Mouse (Mus musculus) left cerebral cortex, postnatal 36 days (tissue): ENCODE results near the gene Gm13283. TPM values are rescaled to one million over a fixed set of nuclear protein-coding genes. Genes with fewer than 3 reads are reported as not detected.
"Not testable (repeated sequence)": the region's sequence is repeated elsewhere in the genome, so short reads cannot be mapped to it uniquely, and the experiment has no call there.

Experiments used
- DNase-seq, 2 experiments: peaks; one replicate each; pipeline ENCODE4 v3.0.0; 2021 to 2022; ENCODE audit warnings: low spot score in 2 of 2, mixed read lengths in 1 of 2
- intact Hi-C: fragments of 180-260 bp; cut with DNase I; formaldehyde crosslinking; loops from one replicate; pipeline ENCODE4 v1.15.1; 2025
- total RNA-seq, 2 experiments: library from RNA; stranded (reverse); gene quantifications; 2 replicates each; pipeline ENCODE4 v1.2.3; 2021

Gene Gm13283
- total RNA-seq, 2 experiments from 2014 or later = not detected

GRCm38 (mm10) chr4:88760431-88760830 lies 512 bp downstream of the Gm13283 start:
- peak; percentile 50 to 52 for DNase-seq
- intact Hi-C loops = not testable (repeated sequence)

DNA sequence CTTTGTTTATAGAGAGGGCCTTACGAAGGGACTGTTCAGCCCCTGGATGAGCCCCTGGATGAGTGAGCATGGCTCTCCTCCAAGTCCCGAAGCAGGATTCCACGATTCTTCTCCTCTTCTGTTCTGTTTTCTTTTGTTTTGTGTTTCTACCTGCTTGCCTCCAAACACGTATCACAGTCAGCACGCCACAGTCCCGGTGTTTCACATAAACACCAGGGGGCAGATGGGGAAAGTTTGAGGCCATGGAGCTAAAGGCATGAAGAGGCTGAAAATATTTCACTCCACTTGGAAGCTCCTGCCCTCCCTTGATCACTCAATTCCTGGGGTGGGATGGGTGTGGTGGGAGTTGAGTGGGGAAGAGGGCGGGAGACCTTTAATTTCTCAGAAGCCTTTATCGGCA lies 1.9 kb downstream of the Gm13283 start:
- DNase-seq = peak; percentile 62 to 68
- intact Hi-C loops = not testable (repeated sequence)

DNA sequence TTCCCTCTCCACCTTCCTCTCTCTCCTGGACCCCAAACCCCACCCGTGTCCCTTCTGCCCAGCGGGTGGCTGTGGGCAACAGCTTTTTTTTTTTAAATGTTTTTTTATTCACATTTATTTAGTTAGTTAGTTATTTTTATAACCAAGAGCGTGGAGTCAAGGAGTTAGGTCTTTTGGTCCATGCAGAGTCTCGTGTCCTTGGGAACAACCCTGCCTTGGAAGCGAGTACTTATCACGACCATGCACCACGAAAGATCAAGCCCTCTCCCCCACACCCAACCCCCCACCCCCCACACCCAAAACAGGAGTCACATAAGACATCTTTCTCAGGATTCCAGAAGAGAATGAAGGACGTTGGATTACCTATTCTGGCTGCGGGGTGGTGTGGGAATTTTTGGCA lies 2.4 kb downstream of the Gm13283 start:
- intact Hi-C loops, DNase-seq: not testable (repeated sequence)

GRCm38 (mm10) chr4:88763384-88764018 lies 3.6 kb downstream of the Gm13283 start:
- DNase-seq, intact Hi-C loops: not testable (repeated sequence)

DNA sequence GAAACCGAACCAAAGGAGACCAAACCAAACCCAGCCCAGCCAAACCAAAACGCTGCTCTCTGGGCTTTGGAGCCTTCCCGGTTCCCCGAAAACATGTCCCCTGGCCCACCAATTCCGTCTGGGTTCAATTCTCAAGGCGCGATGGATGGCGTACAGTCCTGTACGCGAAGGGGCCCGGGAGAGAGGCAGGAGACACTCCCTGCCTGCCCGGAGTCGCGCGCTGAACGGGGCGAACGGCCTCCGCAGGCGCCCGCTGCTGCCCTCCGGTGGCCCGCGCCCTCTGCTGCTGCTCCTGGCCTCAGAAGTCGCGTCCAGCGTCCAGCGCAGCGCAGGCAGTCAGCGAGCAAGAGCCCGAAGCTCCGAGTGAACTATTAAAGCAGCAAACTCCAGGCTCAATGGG lies 13.6 kb downstream of the Gm13283 start, which contains the start of gene Gm13290:
TSS of gene Gm13290 (plus strand) at position 301 of the 400 bp plus-strand sequence.
- DNase-seq, intact Hi-C loops: not testable (repeated sequence)

- intact Hi-C loops, DNase-seq: not testable (repeated sequence)
Measured at GRCm38 (mm10) chr4:88776622-88777021, 16.7 kb downstream of the Gm13283 start, which contains the start of gene Gm13289. TSS of gene Gm13289 (plus strand) at chr4:88776922.

GRCm38 (mm10) chr4:88779550-88779949 lies 19.6 kb downstream of the Gm13283 start, which contains the start of gene Gm13272:
TSS of gene Gm13272 (plus strand) at chr4:88779850.
- DNase-seq, intact Hi-C loops: not testable (repeated sequence)

DNA sequence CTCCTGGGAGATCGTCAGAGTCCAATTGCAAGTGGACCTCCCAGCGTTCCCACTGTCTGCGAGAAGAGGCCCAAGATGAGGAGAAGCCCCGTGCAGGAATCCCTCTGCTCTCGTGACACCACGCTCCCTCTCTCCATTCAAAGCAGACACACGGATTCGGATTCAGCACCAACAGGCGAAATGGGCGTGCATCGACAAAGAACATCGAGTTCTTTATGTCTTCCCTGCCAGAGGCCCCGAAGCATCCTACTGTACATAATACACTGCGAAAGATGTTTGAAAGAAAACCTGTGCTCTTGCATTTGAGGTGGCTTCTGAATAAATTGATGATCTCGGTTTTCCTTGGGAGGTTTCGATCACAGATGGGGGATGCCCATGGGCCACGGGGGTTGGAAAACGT lies 20.4 kb downstream of the Gm13283 start:
- intact Hi-C loops, DNase-seq: not testable (repeated sequence)

GRCm38 (mm10) chr4:88781831-88782230 lies 21.9 kb downstream of the Gm13283 start, which contains the start of gene Ifnz:
TSS of gene Ifnz (plus strand) at chr4:88782131.
- DNase-seq, intact Hi-C loops: not testable (repeated sequence)

DNA sequence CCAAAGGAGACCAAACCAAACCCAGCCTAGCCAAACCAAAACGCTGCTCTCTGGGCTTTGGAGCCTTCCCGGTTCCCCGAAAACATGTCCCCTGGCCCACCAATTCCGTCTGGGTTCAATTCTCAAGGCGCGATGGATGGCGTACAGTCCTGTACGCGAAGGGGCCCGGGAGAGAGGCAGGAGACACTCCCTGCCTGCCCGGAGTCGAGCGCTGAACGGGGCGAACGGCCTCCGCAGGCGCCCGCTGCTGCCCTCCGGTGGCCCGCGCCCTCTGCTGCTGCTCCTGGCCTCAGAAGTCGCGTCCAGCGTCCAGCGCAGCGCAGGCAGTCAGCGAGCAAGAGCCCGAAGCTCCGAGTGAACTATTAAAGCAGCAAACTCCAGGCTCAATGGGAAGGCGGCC lies 22.4 kb downstream of the Gm13283 start:
- intact Hi-C loops, DNase-seq: not testable (repeated sequence)

- intact Hi-C loops, DNase-seq: not testable (repeated sequence)
Measured at GRCm38 (mm10) chr4:88785409-88785808, 25.5 kb downstream of the Gm13283 start, which contains the start of gene Gm13276. TSS of gene Gm13276 (plus strand) at chr4:88785709.

GRCm38 (mm10) chr4:88788402-88788801 lies 28.5 kb downstream of the Gm13283 start, which contains the start of gene Gm13277:
TSS of gene Gm13277 (plus strand) at chr4:88788632.
- DNase-seq = peak; percentile 40 to 53
- intact Hi-C loops = not testable (repeated sequence)

DNA sequence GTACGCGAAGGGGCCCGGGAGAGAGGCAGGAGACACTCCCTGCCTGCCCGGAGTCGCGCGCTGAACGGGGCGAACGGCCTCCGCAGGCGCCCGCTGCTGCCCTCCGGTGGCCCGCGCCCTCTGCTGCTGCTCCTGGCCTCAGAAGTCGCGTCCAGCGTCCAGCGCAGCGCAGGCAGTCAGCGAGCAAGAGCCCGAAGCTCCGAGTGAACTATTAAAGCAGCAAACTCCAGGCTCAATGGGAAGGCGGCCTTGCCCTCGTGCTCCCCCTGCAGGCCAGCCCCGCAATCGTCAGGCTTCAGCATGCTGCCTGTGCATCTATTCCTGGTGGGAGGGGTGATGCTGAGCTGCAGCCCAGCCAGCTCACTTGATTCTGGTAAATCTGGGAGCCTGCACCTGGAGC lies 31.3 kb downstream of the Gm13283 start, which contains the start of gene Gm13278:
TSS of gene Gm13278 (plus strand) at position 301 of the 400 bp plus-strand sequence.
- intact Hi-C loops, DNase-seq: not testable (repeated sequence)

DNA sequence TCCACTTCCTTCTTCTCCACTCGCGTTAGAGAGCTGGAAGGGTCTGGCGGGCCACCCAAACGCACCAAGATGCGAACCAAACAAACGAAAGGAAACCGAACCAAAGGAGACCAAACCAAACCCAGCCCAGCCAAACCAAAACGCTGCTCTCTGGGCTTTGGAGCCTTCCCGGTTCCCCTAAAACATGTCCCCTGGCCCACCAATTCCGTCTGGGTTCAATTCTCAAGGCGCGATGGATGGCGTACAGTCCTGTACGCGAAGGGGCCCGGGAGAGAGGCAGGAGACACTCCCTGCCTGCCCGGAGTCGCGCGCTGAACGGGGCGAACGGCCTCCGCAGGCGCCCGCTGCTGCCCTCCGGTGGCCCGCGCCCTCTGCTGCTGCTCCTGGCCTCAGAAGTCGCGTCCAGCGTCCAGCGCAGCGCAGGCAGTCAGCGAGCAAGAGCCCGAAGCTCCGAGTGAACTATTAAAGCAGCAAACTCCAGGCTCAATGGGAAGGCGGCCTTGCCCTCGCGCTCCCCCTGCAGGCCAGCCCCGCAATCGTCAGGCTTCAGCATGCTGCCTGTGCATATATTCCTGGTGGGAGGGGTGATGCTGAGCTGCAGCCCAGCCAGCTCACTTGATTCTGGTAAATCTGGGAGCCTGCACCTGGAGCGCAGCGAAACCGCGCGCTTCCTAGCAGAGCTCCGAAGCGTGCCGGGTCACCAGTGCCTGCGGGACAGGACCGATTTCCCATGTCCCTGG lies 34.2 kb downstream of the Gm13283 start, which contains the start of gene Gm13275:
TSS of gene Gm13275 (plus strand) at position 552 of the 740 bp plus-strand sequence.
- DNase-seq = peak; percentile 57 to 59
- intact Hi-C loops = not testable (repeated sequence)

GRCm38 (mm10) chr4:88797097-88797496 lies 37.2 kb downstream of the Gm13283 start, which contains the start of gene Gm13279:
TSS of gene Gm13279 (plus strand) at chr4:88797397.
- intact Hi-C loops, DNase-seq: not testable (repeated sequence)

DNA sequence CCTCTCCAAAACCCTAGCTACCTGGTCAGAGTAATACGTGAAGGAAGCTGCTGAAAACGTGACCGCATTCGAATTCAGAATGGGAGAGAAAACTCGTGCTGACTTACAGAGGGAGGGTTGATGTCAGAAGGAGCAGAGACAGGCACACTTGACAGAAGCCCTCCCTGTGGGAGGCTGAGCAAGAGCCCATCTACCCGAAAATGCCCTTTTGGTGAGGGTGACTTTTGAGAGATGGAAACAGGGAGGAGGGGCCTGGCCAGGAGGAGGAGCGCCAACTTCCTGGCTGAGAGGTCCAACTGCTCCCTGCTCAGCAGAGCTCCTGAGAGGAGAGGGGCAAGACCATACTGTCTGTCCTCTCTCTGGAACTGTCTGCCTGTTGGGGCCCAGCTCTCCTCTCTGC lies 39.4 kb downstream of the Gm13283 start, which contains the start of gene Gm13285:
TSS of gene Gm13285 (plus strand) at position 301 of the 400 bp plus-strand sequence.
- DNase-seq, intact Hi-C loops: not testable (repeated sequence)

DNA sequence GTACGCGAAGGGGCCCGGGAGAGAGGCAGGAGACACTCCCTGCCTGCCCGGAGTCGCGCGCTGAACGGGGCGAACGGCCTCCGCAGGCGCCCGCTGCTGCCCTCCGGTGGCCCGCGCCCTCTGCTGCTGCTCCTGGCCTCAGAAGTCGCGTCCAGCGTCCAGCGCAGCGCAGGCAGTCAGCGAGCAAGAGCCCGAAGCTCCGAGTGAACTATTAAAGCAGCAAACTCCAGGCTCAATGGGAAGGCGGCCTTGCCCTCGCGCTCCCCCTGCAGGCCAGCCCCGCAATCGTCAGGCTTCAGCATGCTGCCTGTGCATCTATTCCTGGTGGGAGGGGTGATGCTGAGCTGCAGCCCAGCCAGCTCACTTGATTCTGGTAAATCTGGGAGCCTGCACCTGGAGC lies 43.0 kb downstream of the Gm13283 start, which contains the start of gene Gm13287:
TSS of gene Gm13287 (plus strand) at position 301 of the 400 bp plus-strand sequence.
- intact Hi-C loops, DNase-seq: not testable (repeated sequence)

GRCm38 (mm10) chr4:88805231-88805630 lies 45.3 kb downstream of the Gm13283 start, which contains the start of gene Gm13288:
TSS of gene Gm13288 (plus strand) at chr4:88805531.
- intact Hi-C loops, DNase-seq: not testable (repeated sequence)

DNA sequence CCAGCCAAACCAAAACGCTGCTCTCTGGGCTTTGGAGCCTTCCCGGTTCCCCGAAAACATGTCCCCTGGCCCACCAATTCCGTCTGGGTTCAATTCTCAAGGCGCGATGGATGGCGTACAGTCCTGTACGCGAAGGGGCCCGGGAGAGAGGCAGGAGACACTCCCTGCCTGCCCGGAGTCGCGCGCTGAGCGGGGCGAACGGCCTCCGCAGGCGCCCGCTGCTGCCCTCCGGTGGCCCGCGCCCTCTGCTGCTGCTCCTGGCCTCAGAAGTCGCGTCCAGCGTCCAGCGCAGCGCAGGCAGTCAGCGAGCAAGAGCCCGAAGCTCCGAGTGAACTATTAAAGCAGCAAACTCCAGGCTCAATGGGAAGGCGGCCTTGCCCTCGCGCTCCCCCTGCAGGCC lies 45.8 kb downstream of the Gm13283 start:
- intact Hi-C loops, DNase-seq: not testable (repeated sequence)
